Mouse (Mus musculus) layer of hippocampus, postnatal 36 days (tissue): Measurements from ENCODE around the gene Rpl13. TPM values are rescaled to one million over a fixed set of nuclear protein-coding genes. Genes with fewer than 3 reads are reported as not detected.

Source experiments
- microRNA-seq, 2 experiments: library from miRNA; unstranded; fragments of <30 nt; microRNA quantifications; one replicate each; pipeline ENCODE4 v1.2.0; 2021
- total RNA-seq, 2 experiments: library from RNA; stranded (reverse); gene quantifications; 2 replicates each; pipeline ENCODE4 v1.2.3; 2021

Gene Rpl13
- total RNA-seq, 2 experiments from 2014 or later, result 391 to 451 TPM

Small RNA genes within 50 kb of the gene (microRNA-seq; reads per million reads assigned to microRNA genes)
- gene Mir7079 (0.21 to 0.30 reads per million in 2 experiments), gene Mir7080 (359 to 376 reads per million in 2 experiments)

Other genes starting within 250 kb of the Rpl13 start
- 100 to 1,000 TPM; 164 to 171 TPM for gene Ankrd11, start 60.1 kb upstream of the Rpl13 start, total RNA-seq
- 10 to 100 TPM; 54.9 to 61.1 TPM for gene Spg7, start 39.4 kb upstream of the Rpl13 start, total RNA-seq
- gene Cpne7, start 15.0 kb downstream of the Rpl13 start, total RNA-seq, result 100 to 1,000 TPM; 305 to 318 TPM
- gene Sult5a1, start 56.0 kb downstream of the Rpl13 start, total RNA-seq, result 1 to 10 TPM; 1.6 to 2.2 TPM
- gene Dpep1, start 83.9 kb downstream of the Rpl13 start, total RNA-seq, result under 1 TPM in 1 of 2 experiments, not detected in 1; 0.23 TPM
- 100 to 1,000 TPM in 1 of 2 experiments, 10 to 100 TPM in 1; 96.7 to 101 TPM for gene Chmp1a, start 110.4 kb downstream of the Rpl13 start, total RNA-seq
- gene Spata33, start 110.5 kb downstream of the Rpl13 start, total RNA-seq, result 1 to 10 TPM; 5.6 to 7.0 TPM
- 10 to 100 TPM; 89.6 to 99.3 TPM for gene Cdk10, start 122.5 kb downstream of the Rpl13 start, total RNA-seq
- gene Spata2l, start 133.9 kb downstream of the Rpl13 start, total RNA-seq, result 10 to 100 TPM; 80.7 to 81.4 TPM
- gene Zfp276, start 151.8 kb downstream of the Rpl13 start, total RNA-seq, result 10 to 100 TPM; 24.3 to 26.6 TPM
- 10 to 100 TPM; 49.7 to 51.6 TPM for gene Vps9d1, start 152.0 kb downstream of the Rpl13 start, total RNA-seq
- gene Fanca, start 216.2 kb downstream of the Rpl13 start, total RNA-seq, result 1 to 10 TPM; 3.6 to 4.0 TPM
- gene Spire2, start 230.4 kb downstream of the Rpl13 start, total RNA-seq, result 10 to 100 TPM; 15.2 to 17.2 TPM